Mouse (Mus musculus) adrenal gland, postnatal 25 days (tissue): Measurements from ENCODE around the gene Golt1a. TPM values are rescaled to one million over a fixed set of nuclear protein-coding genes. Genes with fewer than 3 reads are reported as not detected.
A peak's percentile ranks its signal among the peaks of the same experiment; 100 is the strongest.

ENCODE experiments used
- DNase-seq: peaks from one replicate; pipeline ENCODE4 v3.0.0; 2021; ENCODE audit warnings: mixed read lengths
- total RNA-seq: library from RNA; stranded (reverse); gene quantifications from 2 replicates; pipeline ENCODE4 v1.2.3, GENCODE M21; 2021

Gene Golt1a
- total RNA-seq, 1 experiment from 2014 or later: 0.43 TPM

- DNase-seq: no peak
Observed at GRCm38 (mm10) chr1:133347693-133348520, 38.3 kb downstream of the Golt1a start.

- DNase-seq: no peak
Observed at GRCm38 (mm10) chr1:133350210-133350609, 40.6 kb downstream of the Golt1a start, which contains the start of gene Ren1. Gene Ren1 (plus strand): TSS chr1:133350510.

GRCm38 (mm10) chr1:133351762-133352161, 42.2 kb downstream of the Golt1a start:
- DNase-seq: no peak

GRCm38 (mm10) chr1:133353371-133353809, 43.8 kb downstream of the Golt1a start:
- peak; percentile 80 for DNase-seq

DNA sequence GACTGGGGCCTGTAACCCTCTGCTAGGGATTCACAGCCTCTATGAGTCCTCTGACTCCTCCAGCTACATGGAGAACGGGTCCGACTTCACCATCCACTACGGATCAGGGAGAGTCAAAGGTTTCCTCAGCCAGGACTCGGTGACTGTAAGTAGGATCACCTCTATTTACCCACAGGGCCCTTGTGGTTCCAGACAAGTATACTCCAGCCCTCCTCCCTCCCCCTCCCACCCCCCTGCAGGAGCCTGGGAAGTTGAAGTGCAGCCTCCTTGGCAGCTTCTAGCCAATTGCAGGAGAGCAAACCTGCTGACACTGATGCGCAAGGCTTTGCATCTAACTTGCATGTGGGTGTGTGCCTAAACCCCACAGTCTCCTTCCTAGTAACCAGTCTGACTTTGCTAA, 45.9 kb downstream of the Golt1a start:
- no peak for DNase-seq

- DNase-seq: no peak
Observed at GRCm38 (mm10) chr1:133355912-133356311, 46.3 kb downstream of the Golt1a start.

DNA sequence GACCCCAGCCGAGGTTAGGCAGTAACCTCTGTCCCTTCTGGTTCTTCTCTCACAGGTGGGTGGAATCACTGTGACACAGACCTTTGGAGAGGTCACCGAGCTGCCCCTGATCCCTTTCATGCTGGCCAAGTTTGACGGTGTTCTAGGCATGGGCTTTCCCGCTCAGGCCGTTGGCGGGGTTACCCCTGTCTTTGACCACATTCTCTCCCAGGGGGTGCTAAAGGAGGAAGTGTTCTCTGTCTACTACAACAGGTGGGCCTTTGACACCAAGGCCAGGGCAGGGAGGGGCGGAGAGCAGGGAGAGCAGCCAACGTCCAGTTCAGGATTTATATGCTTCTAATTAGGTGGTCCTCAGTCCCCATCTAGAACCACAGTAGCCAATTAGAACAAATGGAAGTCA, 46.7 kb downstream of the Golt1a start:
- no peak for DNase-seq

- DNase-seq: no peak
Observed at GRCm38 (mm10) chr1:133361006-133361405, 51.4 kb downstream of the Golt1a start.

DNA sequence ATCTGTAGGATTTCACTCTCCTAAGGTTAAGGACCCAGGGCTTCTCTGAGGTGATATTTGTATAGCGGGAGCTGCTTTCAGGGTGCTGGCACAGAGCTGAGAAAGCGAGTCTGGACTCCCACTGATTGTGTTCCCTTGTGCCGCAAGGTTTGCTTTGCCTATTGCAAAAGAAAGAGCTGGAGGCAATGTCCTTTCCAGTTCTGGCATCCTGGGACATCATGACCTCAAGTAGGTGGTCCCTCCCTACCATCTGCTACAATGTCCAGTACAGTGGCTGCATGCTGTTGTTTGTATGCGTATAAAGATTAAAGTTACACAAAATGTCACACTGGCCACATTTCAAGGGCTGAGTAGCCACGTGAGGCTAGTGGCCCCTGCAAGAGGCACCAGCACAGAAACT, 52.5 kb downstream of the Golt1a start:
- no peak for DNase-seq

DNA sequence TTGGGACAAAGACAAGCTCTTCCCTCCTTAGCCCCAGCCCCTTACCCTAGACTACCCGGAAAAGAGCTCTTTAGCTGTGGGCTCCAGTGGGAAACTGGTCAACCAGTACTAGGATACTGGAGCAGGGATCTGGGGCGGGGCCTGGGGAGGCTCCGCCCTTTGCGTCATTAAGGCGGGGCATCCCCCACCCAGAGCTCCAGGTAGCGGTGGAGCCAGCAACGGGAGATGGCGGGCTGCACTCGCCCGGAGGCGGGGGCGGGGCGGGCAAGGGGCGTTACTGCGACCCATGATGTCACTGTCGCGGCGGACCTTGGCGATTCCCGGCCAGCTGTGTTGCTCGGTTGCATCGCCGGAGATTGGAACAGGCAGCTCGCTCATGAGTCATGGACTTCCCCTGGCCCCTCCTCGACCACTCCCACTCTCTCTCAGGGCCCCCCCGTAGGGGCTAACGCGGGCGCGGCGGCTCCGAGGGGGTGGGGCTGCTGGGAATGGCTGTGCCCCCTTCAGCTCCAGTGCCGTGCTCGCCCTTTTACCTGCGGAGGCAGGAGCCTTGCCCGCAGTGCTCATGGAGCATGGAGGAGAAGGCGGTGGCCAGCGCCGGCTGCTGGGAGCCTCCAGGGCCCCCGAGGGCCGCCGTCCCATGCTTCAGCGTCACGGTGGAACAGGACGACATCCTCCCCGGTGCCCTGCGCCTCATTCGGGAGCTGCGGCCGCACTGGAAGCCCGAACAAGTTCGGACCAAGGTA, 53.8 kb downstream of the Golt1a start, which contains the start of gene Etnk2:
Etnk2 (plus strand) TSS at position 297 of the 746 bp plus-strand sequence.
- peak; percentile 89 for DNase-seq

DNA sequence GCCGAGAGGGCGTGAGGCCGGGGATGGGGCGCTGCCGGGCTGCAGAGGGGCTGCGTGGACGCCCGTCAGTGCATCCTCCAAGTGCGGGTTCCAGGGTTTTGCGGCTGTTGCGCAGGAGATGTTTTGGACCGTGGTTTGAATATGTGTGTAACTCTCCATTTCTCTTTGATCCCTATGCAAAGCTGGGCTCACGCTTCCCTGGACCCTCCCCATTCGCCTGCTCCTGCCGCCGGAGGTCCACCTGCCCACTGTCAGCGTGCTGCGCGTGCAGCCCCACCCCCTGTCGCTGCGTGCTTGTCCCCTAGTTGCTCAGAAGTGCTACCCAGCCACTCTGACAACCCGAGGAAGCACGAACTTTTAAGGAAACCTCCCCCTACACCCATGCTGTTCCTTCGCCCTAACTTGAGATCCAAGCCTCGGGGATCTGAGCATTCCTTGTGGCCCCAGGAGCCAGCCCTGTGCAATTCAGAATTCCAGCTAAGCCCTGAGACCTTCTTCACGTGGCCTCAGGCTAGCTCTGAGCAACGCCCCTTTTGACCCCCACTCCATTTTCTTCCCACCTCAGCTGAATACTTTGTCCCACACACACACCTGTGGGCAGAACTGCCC, 54.5 kb downstream of the Golt1a start:
- DNase-seq: no peak

- no peak for DNase-seq
Observed at GRCm38 (mm10) chr1:133364890-133365289, 55.3 kb downstream of the Golt1a start.

GRCm38 (mm10) chr1:133366951-133367605, 57.5 kb downstream of the Golt1a start:
- no peak for DNase-seq

GRCm38 (mm10) chr1:133367606-133368488, 58.2 kb downstream of the Golt1a start:
- peak; percentile 44 for DNase-seq

DNA sequence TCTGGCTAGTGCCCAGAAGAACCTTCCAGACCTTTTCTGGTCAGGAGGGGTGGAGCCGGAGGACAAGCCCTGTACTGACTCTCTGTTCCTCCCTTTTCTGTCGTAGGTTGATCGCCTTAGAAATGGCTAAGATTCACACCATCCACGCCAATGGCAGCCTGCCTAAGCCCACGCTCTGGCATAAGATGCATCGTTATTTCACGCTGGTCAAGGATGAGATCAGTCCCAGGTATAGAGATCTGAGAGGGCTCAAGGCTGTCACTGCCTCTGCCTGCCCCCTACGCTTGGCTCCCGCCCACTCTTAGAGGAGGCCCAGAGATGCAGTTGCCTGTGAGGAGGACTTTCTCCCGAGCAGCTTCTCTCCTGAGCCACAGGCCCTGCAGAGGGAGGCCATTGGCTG, 59.0 kb downstream of the Golt1a start:
- DNase-seq: peak; percentile 25

GRCm38 (mm10) chr1:133370352-133370751, 60.8 kb downstream of the Golt1a start:
- DNase-seq: no peak

GRCm38 (mm10) chr1:133371431-133371830, 61.8 kb downstream of the Golt1a start:
- no peak for DNase-seq

DNA sequence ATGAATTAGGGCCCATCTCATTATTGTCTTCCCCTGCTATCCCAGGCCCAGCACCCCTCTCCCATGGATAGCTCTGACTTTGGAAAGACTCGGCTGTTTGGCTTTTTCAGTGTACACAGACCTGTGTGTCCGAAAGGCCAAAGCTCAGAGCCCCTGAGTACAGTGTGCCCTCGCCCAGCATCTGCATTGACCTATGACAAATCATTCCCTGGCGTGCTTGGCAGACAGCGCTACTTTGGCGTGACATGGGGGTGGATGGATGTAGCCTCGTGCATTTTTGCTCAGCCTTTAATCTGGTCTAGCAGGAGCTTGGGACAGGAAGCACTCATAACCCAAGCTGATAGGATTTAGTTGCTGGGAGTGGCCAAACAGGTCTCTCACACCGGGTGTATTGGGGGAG, 62.5 kb downstream of the Golt1a start:
- peak; percentile 43 for DNase-seq
